Mouse (Mus musculus) heart, adult 11 months (tissue): ENCODE measurements around the gene Gpr75.
A peak's percentile ranks its signal among the peaks of the same experiment; 100 is the strongest.

Experiments used
- DNase-seq: peaks from one replicate; pipeline ENCODE4 v3.0.0; 2022

Gene Gpr75

DNA sequence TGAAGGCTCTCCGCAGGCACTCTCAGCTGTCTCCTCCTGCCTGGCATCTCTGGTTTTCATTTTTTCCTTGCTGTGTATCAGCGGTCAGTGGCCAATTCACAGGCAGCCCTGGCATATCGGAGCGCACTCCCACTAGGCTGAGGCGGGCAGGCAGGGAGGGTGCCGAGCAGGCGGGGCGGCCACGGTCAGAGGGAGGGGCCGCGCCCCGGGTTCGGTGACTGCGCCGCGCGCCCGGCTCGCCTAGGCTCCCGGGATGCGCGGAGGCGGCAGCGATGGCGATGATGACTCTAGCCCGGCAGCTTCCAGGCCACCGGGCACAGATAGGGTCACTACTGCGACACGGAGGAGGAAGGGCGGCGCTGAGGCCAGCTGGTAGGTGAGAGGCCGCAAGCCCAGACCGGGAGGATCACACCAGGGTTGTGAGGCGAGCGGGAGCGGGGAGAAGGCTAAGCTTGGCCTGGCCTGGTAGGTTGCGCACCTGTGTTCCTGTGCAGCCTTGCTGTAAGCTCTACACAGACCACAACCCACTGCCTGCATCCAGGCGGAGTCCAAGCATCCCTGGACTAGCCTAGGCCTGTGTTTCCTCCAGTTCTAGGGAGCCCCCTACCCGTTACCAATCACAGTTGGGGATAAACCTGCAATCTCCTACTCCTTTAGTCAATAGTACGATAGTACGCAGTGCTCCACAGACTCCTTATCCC, at the start of gene Gpr75, which contains the start of gene Asb3:
TSS of gene Gpr75 (plus strand) at position 188 of the 701 bp plus-strand sequence.
TSS of gene Asb3 (plus strand) at position 246 of the 701 bp plus-strand sequence.
- peak; percentile 93 for DNase-seq

DNA sequence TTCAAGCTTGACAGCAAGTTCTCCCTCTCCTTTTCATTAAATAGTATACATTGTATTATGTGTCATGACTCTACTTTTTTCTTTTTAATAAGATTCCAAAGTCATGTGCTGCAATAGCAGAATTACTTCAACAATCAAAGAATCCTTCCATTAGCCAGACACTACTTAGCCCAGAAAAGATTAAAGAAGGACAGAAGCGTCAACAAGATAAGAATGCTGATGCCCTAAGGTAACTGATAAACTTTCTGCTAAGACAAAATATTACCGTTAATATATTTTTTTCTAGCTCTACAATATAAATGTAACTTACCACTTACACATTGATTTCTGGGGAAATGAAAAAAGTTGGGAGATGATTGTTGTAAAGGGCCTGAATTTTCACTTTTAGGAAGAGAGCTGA, 46.4 kb upstream of the Gpr75 start:
- DNase-seq = no peak

DNA sequence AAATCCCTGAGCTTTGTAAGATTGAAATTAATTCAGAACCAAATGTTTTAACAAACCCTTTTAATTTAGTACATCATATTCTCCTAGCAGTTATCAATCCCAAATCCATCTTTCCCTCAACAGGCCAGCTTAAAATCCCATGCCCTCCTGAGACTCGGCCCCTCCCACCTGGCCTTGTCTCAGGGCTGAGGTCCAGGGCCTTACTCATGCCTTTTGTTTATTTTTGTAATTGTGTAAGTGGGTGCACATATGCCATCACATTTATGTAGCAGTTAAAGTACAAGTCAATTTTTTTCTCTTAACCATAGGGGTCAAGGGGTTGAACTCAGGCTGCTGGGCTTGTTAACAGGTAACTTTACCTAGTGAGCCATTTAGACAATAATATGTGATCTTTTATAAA, 40.8 kb upstream of the Gpr75 start:
- DNase-seq = no peak

DNA sequence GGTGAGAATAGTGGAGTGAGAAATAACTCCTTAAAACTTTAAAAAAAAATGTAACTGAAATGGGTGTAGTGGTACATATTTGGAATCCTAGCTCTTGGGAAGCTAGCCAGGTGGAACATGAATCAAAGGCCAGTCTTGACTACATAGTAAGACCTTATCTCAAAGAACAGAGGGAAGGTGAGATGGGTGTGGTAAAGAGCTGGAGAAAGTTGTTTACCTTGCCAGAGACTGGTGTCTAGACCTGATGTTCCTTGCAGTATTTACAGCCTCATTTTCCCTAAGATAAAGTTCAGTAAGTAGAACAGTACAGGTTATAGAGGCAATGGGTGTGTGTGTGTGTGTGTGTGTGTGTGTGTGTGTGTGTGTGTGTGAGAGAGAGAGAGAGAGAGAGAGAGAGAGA, 12.7 kb upstream of the Gpr75 start:
- no peak for DNase-seq

DNA sequence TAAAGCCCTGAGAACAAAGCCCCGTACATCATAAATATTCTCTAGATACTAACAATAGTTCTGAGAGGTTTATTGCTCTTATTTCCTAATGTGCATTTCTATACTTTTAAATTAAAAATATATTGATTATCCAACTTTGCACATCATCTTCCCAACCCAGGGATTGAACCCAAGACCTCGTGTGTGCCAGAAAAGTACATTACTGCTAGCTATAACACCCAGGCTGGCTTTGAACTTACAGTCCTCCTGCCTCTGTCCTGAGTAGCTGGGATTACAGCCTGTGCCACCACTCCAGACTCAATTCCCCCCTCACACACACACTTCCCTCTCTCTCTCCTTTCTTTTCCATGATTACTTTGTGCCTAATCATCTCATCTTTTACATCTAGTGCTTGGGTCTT, 3.0 kb downstream of the Gpr75 start:
- peak; percentile 55 for DNase-seq

DNA sequence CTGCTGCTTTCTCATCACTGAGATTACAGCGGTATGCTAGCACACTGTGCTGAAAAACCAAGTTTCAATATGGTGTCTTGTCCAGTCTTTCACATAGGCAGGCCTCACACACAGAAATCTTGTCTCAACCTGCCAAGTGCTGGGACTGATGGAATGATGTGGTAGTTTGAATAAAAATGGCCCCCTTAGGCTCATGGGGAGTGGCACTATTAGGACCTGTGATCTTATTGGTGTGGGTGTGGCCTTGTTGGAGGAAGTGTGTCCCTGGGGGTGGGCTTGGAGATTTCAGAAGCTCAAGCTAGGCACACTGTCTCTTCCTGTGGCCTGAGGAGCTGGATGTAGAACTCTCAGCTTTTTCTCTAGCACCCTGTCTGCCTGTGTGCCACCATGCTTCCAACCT, 11.0 kb downstream of the Gpr75 start:
- DNase-seq = peak; percentile 57

DNA sequence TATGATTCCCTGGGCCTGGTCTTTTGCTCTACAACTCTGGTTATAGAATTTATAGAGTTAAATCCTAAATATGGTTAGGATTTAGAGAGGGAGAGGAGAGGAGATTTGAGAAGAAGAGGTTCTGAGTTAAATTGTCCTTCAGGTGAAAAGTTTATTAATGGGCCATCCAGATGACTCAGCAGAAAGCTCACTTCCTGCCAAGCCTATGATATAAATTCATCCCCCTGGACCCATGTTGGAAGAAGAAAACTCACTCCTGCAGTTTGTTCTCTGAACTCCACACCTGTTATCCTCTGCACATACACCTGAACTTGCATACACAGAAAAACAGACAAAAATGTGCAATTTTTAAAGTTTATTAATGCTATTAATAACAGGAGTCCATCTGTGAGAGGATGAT, 14.2 kb downstream of the Gpr75 start:
- DNase-seq = peak; percentile 21

DNA sequence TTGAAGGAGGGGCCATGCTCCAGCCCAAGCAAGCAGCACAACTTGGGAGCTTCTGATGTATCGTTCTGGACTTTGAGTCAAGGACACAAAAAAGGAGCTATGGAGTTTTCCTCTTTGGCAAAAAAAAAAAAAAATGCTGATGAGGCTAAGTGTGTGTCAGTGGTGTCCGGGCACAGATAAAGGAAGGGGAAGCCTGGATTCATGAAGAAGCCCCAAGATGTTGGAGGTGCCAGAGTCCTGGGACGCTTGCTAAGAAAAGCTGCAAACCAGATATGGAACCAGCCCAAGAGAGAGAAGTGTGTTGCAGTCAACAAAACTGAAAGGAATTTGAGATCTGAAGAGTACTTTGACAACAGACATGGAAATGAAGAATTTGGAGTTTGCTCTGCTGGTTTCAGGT, 27.2 kb downstream of the Gpr75 start:
- no peak for DNase-seq

DNA sequence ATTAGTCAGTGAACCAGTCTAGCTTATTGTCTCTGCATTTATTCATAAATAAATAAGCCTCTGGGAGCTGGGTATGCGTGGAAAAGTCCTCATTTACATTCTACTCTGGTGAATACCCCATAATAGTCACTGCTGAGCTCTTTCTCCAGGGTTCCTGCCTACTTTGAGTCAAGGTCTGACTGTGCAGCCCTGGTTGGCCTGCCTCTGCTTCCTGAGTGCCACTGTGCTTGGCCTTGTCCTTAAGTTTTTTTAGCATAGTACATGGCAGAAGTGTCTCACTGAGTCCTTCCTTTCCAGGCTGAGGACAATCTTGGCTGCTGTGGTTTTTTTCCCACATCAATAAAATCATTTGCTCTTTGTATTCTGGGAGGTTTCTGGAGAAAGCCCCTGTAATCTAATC, 35.5 kb downstream of the Gpr75 start:
- DNase-seq = peak; percentile 28

DNA sequence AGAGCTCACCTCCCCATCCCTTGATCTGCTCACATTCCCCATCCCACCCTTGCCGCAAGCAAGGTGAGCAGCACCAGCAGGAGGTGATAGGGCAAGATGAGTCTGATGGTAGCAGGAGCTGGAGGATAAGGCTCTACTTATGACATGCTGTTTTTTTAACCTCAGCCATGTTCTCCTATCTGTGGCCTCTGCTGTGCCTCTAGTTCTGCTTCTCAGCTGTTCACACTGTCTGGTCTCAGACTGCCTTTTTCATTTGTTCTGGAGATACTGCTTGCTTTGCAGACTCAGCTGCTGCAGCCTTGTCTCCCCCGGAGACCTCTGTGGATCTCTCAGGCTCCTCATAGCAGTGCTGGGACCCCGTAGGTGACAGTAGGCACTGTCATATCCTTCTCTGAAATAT, 38.1 kb downstream of the Gpr75 start:
- no peak for DNase-seq

DNA sequence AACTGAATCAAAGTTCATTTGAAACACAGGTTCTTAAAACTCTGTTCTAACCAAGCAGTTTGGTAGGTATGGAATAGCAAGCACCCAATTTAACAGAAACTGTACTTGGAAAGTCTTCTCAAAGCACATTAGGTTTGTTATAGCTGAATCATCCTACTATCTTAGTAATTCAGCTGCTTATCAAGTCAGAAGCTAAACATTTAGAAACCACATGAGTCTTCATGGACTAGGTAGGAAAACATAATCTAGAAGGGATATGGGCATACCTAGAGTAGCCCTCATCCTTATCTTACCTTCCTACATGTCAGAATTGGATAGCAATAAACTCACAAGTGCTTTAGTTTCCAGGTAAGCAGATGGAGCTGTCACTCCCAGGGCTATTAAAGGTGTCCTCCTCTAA, 42.9 kb downstream of the Gpr75 start:
- DNase-seq = no peak

DNA sequence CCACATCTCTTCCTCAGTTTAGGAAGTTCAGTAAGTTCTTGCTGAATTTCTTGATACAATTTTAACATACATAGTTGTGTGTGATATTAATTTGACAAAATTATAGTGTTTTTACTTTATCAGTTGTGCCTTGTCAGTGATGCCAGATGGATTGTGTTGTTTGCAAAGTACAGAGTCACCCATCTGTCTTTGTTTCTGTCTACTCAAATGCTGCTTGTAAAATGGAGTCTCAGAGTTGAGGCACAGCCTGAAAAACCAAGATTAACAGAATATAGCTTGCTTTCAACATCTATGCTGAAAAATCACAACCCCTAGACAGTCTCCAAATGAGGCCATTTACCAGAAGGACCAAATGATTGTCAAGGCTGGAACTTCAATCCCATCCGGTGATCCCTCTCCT, 43.3 kb downstream of the Gpr75 start:
- no peak for DNase-seq
